Mouse (Mus musculus) limb, embryonic 14.5 days (tissue): Measurements from ENCODE around the gene 4932438H23Rik. TPM values are rescaled to one million over a fixed set of nuclear protein-coding genes. Genes with fewer than 3 reads are reported as not detected.

Source experiments
- ATAC-seq: fragments of 200-750 bp; cut with Nextera tagmentation; 2 replicates; pipeline ENCODE4 v1.8.0; 2017; ENCODE audit warnings: low read depth, moderate number of reproducible peaks, moderate TSS enrichment; ENCODE audit not compliant: low FRiP score
- DNase-seq: peaks from one replicate; pipeline ENCODE4 v3.0.0-alpha.2; 2015; ENCODE audit warnings: low spot score
- H3K27ac ChIP-seq: fragments of 300-500 bp; sonication (generic); replicated peaks from 2 replicates; pipeline ENCODE4 v1.5.1; 2014; ENCODE audit warnings: low read depth, mild to moderate bottlenecking, low read length, moderate library complexity, mixed read lengths
- H3K27me3 ChIP-seq: fragments of 300-500 bp; sonication (generic); 2 replicates; pipeline ENCODE4 v1.6.1; 2014; ENCODE audit warnings: low read length, mixed read lengths; ENCODE audit not compliant: control insufficient read depth, insufficient read depth
- H3K36me3 ChIP-seq: fragments of 300-500 bp; sonication (generic); 2 replicates; pipeline ENCODE4 v1.6.1; 2014; ENCODE audit warnings: mild to moderate bottlenecking, low read length, moderate library complexity, mixed read lengths; ENCODE audit not compliant: control insufficient read depth, insufficient read depth
- H3K4me1 ChIP-seq: fragments of 300-500 bp; sonication (generic); 2 replicates; pipeline ENCODE4 v1.6.1; 2014; ENCODE audit warnings: antibody characterized with exemption, low read length, mixed read lengths; ENCODE audit not compliant: control insufficient read depth, insufficient read depth
- H3K4me2 ChIP-seq: fragments of 300-500 bp; sonication (generic); replicated peaks from 2 replicates; pipeline ENCODE4 v1.6.1; 2014; ENCODE audit warnings: low read depth, mild to moderate bottlenecking, low read length, moderate library complexity; ENCODE audit not compliant: severe bottlenecking
- H3K4me3 ChIP-seq: fragments of 300-500 bp; sonication (generic); replicated peaks from 2 replicates; pipeline ENCODE4 v1.5.1; 2014; ENCODE audit warnings: low read length
- H3K9ac ChIP-seq: fragments of 300-500 bp; sonication (generic); 2 replicates; pipeline ENCODE4 v1.6.1; 2014; ENCODE audit warnings: mild to moderate bottlenecking, low read depth, low read length, moderate library complexity; ENCODE audit not compliant: severe bottlenecking
- H3K9me3 ChIP-seq: fragments of 300-500 bp; sonication (generic); 2 replicates; pipeline ENCODE4 v1.6.1; 2016; ENCODE audit warnings: low read length; ENCODE audit not compliant: control insufficient read depth
- POLR2A ChIP-seq: fragments of 200-500 bp; IDR thresholded peaks from 2 replicates; pipeline ENCODE4 v1.8.0; 2012; ENCODE audit warnings: inconsistent platforms, mild to moderate bottlenecking, moderate library complexity, borderline replicate concordance; ENCODE audit not compliant: insufficient read depth, insufficient read length; ENCODE audit errors: extremely low read depth
- WGBS: fragments of 180-500 bp; shearing (Covaris S2); extraction: QIAGEN DNeasy Blood & Tissue Kit; methylation state at CpG from one replicate; pipeline ENCODE4 v1.1.7; 2014; 5-methylcytosine and 5-hydroxymethylcytosine counted together
- polyA plus RNA-seq, 2 experiments: library from polyadenylated mRNA; depleted of rRNA in 1 of 2; stranded (reverse) in 1 of 2; unstranded in 1 of 2; fragments of >200 nt; fragmentation: Nextera tagmentation in 1 of 2; extraction: Ambion mirVana in 1 of 2; gene quantifications; 2 replicates each; pipeline versions ENCODE4 v1.2.1 to v1.2.3; 2012 to 2014

The 4932438H23Rik gene
- polyA plus RNA-seq, 2 experiments, result 0.32 to 0.45 TPM

DNA sequence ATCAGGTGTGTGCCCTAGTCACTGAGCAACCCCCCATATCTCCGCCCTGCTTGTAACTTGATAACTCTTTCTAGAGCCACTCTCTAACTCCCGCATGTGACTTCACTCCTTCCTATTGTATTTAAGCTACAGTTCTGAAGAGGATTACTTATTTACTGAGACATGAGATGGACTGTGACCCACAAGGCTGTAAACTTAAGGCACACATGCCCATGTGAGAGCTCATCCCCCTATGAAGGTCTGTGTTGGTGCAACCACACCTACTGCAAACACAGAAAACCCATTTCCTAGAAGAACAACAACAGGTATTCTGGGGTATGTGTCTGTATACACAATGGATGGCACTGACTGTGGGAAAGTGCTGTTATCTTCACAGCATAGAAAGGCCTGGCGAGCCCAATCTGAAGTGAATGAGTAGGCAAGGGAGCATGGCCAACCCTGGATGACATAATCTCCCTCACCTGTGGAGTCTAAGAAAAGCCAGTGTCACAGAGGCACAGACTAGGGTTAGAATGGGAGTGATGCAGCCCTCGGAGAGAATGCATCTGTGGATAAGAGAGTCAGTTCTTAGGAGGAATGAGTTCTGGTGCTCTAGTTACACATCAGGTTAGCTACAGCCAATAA lies 89.9 kb downstream of the 4932438H23Rik start:
- H3K9ac ChIP-seq, result no peak overlapping the region
- ATAC-seq, result no peak
- no peak overlapping the region for H3K4me3 ChIP-seq
- no peaks in the 10 kb centered on the region for H3K27me3 ChIP-seq
- DNase-seq, result no peak
- no peak overlapping the region for H3K4me2 ChIP-seq
- no peaks in the 10 kb centered on the region; the same call in 1 of the 2 replicates for H3K4me1 ChIP-seq
- H3K9me3 ChIP-seq, result no peaks in the 10 kb centered on the region
- no peaks in the 10 kb centered on the region for H3K36me3 ChIP-seq
- H3K27ac ChIP-seq, result no peak overlapping the region
- TF ChIP-seq POLR2A, result no peak
- 82% methylated on average over 4 of the region's 4 CpGs for WGBS

Other genes starting within 250 kb of the 4932438H23Rik start
- gene Cfap298, start 160.0 kb downstream of the 4932438H23Rik start, polyA plus RNA-seq (2012; rRNA removed), result 12.0 and 17.0 TPM in 2 replicates
- gene Cfap298, start 160.0 kb downstream of the 4932438H23Rik start, polyA plus RNA-seq (2014; fragmentation: Nextera tagmentation; extraction: Ambion mirVana), result 30.7 and 33.1 TPM in 2 replicates
- gene Synj1, start 83.8 kb downstream of the 4932438H23Rik start, polyA plus RNA-seq (2012; rRNA removed), result 19.2 and 23.9 TPM in 2 replicates
- gene Synj1, start 83.8 kb downstream of the 4932438H23Rik start, polyA plus RNA-seq (2014; fragmentation: Nextera tagmentation; extraction: Ambion mirVana), result 13.8 and 14.5 TPM in 2 replicates
- 117 and 132 TPM in 2 replicates for gene Paxbp1, start 50.6 kb downstream of the 4932438H23Rik start, polyA plus RNA-seq (2012; rRNA removed)
- gene Paxbp1, start 50.6 kb downstream of the 4932438H23Rik start, polyA plus RNA-seq (2014; fragmentation: Nextera tagmentation; extraction: Ambion mirVana), result 56.2 and 69.4 TPM in 2 replicates
- 0.06 TPM in 2 replicates for gene Olig2, start 130.3 kb upstream of the 4932438H23Rik start, polyA plus RNA-seq (2012; rRNA removed)
- gene Olig2, start 130.3 kb upstream of the 4932438H23Rik start, polyA plus RNA-seq (2014; fragmentation: Nextera tagmentation; extraction: Ambion mirVana), result not detected in 2 replicates
- gene Olig1, start 174.7 kb upstream of the 4932438H23Rik start, polyA plus RNA-seq (2012; rRNA removed), result 0.08 and 0.09 TPM in 2 replicates
- gene Olig1, start 174.7 kb upstream of the 4932438H23Rik start, polyA plus RNA-seq (2014; fragmentation: Nextera tagmentation; extraction: Ambion mirVana), result 0.11 TPM in 1 of 2 replicates, not detected in the other